Mouse (Mus musculus) erythroblast, embryonic 14.5 days (primary cell): ENCODE results near the gene Snap91.

Experiments
- GATA1 ChIP-seq: IDR thresholded peaks from 2 replicates; pipeline ENCODE4 v1.6.1; 2012; ENCODE audit warnings: low read length, inconsistent platforms, mixed read lengths
- TAL1 ChIP-seq: IDR thresholded peaks from 3 replicates; pipeline ENCODE4 v1.6.1; 2012; ENCODE audit warnings: low read length, inconsistent platforms, mixed read lengths

DNA sequence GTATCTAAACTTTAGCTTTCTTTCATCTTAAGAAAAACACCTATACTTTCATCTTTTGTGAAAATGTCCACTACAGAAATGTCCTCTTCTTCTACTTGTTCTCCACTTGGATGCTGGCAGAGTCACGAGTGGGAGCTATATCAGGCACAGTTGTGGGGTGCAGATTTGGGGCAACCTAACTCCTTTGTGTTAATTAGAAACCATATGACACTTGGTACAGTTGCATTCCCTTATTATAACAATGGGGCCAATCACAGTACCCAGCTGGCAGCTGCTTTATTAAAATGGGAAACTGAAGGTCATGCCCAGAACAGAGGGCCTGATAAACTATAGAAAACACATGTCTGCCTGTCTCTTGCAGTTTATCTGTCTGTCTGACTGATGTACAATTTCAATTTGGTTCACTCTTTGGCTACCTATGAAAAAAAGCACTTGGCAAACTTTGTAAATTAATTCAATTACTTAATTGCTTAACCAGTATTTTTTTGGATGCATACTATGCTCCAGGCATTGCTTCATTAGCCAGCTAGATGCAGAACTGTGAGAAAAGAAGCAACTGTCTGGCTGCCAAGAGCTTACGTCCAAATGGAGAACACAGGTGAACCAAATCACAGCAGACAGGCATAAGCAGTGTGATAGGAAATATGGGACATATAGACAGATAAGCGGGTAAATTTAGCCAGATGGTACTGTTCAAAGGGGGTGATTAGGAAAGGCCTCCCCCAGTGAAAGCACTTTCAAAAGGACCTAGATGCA, 29.8 kb downstream of the Snap91 start:
- TF ChIP-seq GATA1 (no peak), TAL1 (no peak)
